Mouse (Mus musculus) ES-Bruce4 (cell line): Measurements from ENCODE around the gene Chchd2.

Experiments
- CTCF ChIP-seq: IDR thresholded peaks from one replicate; pipeline ENCODE4 v1.8.1; 2011; ENCODE audit warnings: low read depth, low read length
- EP300 ChIP-seq: IDR thresholded peaks from 2 replicates; pipeline ENCODE4 v1.6.1; 2011; ENCODE audit warnings: low read depth, low read length; ENCODE audit not compliant: insufficient read depth
- POLR2A ChIP-seq: IDR thresholded peaks from one replicate; pipeline ENCODE4 v1.8.1; 2011; ENCODE audit warnings: low read length; ENCODE audit not compliant: insufficient read depth

GRCm38 (mm10) chr5:129918065-129918651, 30.9 kb upstream of the Chchd2 start:
- no peak for TF ChIP-seq CTCF
- TF ChIP-seq POLR2A = peak; percentile 88
- no peak for TF ChIP-seq EP300
